Mouse (Mus musculus): ENCODE results near the gene Nfic.

DNA sequence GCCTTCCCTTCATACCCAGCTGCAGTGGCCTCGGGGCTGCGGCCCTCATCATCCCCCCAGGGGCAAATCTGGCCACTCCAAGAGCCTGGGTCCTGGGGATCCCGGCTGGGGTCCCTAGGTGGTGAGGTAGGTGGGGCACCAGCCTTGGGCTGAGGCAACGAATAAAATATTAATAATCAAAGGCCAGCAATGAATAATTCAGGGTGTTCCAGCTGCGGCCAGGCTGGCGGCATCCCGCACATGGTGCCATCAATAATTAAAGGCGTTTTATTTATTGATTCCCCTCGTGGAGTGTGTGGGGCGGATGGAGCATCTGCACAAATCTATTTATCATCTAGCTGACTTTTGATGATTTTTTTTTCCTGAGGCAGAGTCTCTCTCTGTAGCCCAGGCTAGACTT lies 51.9 kb downstream of the Nfic start:
- TF ChIP-seq POLR2A (IDR thresholded peaks at IDR 0.05; ENCODE audit: control insufficient read depth, extremely low read depth, insufficient read depth, low read length, poor library complexity), result no peak
- TF ChIP-seq CTCF (IDR thresholded peaks at IDR 0.05; ENCODE audit: borderline replicate concordance, control insufficient read depth, extremely low read depth, insufficient read depth, low read length, poor library complexity), result no peak

All from thymus, adult 2 months (tissue).